Mouse (Mus musculus) cerebral cortex, adult 2 months (tissue): ENCODE data around the gene Tex45.

ENCODE experiments used
- WGBS: fragments of 180-500 bp; shearing (Covaris S2); methylation state at CpG from one replicate; pipeline ENCODE4 v1.1.7; 2018; 5-methylcytosine and 5-hydroxymethylcytosine counted together

The Tex45 gene

DNA sequence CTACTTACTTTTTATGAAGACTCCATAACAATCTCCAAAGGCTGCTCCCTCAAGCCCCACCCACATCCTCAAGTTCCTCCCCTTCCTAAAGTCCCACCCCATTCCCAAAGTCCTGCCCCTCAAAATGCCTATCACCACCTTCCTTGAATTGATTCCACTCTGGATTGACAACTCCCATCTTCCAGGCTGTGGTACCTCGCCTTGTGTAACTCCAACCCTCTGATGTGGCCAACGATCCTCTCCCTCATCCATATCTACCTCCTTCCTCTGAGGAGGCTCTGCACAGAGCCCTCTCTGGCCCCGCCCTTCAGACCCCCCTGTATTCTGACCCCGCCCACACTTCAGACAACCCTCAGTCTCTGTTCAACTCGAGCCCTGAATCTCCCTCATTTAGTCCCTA lies 14.5 kb downstream of the Tex45 start:
- WGBS: 36% methylated on average over 5 of the region's 5 CpGs

DNA sequence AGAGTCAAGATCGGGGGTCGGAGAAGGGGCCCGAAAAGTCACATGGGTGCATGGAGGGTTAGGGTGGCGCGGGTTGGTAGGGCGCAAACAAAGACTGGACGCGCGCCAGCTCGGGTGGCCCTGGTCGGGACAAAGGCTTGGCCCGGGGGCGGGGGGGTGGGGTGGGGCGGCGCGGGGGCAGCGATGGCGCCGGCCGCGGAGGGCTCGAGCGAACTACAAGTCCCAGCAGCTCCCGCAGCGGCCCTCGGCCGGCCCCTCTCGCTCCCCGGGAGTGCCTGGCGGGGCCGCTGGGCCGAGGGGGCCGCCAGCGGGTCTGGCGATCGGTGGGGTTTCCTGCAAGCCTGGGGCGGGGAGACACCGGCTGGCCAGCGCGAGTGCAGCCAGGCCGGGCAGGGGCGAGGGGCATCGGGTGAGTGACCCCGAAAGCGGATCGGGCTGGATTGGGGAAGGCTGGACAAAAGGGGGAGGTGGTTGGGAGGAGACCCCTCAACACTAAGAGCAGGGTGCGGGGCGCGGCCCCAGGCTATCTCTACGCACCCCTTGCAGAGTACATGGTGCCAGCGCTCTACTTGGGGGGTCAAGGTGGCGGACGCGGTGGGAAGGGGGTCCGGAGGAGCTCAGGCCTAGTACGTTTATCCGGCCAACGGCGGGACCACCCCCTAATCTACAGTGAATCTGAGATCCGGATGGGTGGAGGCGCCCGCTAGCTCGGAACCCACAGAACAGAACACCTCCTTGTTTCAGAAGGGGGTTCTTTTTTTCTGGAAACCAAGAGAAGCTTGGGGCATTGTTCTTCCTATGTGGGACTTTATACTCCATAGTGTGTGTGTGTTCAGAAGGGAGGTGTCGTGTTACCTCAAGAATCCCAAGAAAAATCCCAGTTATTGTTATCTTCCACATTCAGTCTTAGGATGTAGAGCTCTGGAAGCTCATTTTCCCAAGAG lies 22.5 kb downstream of the Tex45 start, which contains the start of gene Zfp358:
Gene Zfp358 (plus strand): TSS at position 238 of the 944 bp plus-strand sequence.
- under 1% methylated on average over 62 of the region's 64 CpGs for WGBS

DNA sequence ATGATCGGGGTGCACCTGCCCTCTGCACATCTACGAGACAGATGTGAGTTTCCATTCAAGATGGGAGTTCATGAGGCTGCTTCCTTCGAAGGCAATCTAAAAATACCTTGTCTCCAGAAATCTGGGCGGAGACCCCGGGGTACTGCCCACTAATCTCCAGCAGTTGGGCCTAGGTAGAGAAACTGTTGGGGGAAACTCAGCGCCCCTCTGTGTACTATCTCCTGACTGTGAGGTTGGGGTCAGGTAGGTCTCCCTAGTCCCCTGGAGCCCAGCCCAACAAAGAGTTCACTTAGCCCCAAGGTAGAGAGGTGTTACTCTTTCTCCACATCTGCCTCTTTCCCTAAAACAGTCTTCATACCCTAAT lies 23.2 kb downstream of the Tex45 start:
- WGBS: 23% methylated on average over 6 of the region's 6 CpGs

DNA sequence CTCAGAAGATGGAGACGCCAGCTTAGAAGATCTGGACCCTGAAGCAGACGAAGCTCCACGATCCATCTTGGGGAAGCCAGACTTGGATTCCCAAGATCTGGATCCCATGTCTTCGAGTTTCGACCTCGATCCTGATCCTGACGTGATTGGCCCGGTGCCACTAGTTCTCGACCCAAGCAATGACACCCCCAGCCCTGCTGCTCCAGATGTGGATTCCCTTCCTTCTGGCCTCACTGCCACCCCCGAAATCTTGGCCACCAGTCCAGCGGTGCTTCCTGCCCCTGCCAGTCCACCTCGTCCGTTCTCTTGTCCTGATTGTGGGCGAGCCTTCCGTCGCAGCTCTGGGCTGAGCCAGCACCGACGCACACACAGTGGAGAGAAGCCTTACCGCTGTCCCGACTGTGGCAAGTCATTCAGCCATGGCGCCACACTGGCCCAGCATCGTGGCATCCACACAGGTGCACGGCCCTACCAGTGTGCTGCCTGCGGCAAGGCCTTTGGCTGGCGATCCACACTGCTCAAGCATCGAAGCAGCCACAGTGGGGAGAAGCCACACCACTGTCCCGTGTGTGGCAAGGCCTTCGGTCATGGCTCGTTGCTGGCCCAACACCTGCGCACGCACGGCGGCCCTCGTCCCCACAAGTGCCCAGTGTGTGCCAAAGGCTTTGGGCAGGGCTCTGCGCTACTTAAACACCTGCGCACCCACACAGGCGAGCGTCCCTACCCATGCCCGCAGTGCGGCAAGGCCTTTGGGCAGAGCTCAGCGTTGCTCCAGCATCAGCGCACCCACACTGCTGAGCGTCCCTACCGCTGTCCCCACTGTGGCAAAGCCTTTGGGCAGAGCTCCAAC lies 25.1 kb downstream of the Tex45 start:
- whole genome bisulfite sequencing: 96% methylated on average over 44 of the region's 44 CpGs

DNA sequence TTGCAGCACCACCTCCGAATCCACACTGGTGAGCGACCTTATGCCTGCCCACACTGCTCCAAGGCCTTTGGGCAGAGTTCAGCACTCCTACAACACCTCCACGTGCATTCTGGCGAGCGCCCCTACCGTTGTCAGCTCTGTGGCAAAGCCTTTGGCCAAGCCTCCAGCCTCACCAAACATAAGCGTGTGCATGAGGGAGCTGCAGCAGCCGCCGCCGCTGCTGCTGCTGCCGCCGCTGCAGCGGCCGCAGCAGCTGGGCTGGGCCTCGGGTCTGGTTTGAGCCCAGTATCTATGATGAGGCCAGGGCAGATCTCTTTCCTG lies 25.7 kb downstream of the Tex45 start:
- 92% methylated on average over 15 of the region's 15 CpGs for WGBS

DNA sequence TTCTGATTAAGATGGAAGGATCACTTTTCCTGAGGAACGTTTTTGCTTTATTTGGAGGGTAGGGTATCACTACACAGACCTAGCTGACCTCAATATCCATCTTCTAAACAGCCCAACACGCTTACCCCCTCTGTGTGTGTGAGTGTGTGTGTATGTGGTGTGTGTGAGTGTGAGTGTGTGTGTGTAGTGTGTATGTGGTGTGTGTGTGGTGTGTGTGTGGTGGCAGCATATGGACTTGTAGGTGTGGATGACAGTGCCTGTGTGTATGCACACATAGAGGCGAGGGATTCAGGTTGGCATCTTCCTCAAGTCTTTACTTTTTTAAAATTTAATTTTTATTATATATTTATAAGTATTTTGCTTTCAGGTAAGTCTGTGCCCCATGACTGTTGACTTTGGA lies 27.9 kb downstream of the Tex45 start:
- WGBS: 76% methylated on average over 3 of the region's 3 CpGs

DNA sequence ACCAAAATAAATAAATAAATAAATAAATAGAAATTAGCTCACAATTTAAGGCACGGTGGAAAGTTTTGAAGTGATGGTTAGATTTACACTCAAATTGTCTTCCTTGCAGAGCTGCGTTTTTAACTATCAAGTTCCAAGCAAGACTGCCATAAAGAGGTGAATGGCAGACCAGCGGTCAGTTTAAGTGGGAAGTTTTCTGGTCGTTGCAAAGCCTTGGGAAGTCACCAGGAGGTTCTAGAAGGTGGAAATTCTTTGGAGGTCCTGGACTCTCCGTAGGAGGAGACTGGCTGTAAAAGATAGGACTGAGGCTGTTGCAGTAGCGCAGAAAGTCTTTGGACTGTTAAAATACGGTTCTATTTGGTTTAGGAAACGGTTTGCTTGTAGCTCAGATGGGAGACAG lies 29.1 kb downstream of the Tex45 start:
- whole genome bisulfite sequencing: 2% methylated on average over 8 of the region's 8 CpGs

DNA sequence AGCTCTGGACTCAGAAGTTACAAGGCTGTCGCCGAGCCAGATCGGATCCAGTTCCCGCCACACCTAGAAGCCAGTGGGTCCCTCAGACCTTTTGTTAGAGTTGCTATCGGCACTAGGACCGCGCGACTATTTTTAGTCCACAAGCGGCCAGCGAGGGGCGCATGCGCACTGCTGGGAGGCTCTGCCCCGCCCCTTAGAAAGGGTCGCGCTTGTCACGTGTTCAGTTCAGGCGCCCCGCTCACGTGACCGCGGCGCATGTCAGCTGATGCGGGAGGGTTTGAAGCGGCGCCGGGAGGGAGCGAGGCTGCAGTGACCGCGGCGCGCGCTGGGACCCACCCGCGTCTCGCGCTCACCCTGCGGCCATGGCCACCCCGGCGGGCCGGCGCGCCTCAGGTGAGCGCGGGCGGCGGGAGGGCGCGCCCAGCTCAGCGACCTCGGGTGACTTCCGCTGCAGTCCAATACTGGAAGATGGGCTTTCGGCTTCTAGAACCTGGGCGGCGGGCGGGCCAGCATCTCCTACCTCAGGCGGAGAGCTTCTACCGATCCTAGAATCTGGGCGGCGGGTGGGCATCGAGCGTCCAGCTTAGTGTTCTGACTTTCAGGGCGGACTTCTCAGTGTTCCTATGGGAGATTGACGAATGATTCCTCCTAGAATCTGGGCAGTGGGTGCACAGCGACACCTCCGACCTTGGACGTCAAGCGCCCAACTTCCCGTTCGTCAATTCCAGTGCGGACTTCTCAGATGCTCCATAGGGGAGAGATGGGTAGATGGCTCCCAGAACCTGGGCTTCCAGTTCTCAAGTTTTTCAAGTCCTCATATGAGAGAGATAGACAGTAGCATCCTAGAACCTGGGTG lies 29.8 kb downstream of the Tex45 start, which contains the start of gene Mcoln1:
Gene Mcoln1 (plus strand): TSS at position 223 of the 856 bp plus-strand sequence.
- whole genome bisulfite sequencing: under 1% methylated on average over 70 of the region's 70 CpGs

DNA sequence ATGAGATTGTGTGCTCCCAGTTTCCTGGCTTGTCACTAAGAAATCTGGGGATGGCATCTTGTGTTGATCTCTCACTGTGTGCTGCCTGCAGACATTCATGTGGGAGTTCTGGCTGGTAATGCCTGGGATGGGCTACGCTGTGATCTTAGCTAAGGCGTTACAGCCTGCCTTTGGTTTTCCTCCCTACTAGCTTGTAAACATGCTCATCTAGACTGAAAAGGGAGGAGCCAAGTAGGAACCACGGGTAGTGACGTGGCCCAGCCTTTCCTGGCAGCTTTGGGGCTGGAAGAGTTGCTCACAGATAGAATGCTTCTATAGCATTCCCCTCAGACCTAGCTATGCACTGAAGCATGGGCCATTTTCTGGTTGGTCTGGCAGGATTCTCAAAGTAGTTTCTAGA lies 31.6 kb downstream of the Tex45 start:
- 28% methylated on average over 4 of the region's 4 CpGs for WGBS

DNA sequence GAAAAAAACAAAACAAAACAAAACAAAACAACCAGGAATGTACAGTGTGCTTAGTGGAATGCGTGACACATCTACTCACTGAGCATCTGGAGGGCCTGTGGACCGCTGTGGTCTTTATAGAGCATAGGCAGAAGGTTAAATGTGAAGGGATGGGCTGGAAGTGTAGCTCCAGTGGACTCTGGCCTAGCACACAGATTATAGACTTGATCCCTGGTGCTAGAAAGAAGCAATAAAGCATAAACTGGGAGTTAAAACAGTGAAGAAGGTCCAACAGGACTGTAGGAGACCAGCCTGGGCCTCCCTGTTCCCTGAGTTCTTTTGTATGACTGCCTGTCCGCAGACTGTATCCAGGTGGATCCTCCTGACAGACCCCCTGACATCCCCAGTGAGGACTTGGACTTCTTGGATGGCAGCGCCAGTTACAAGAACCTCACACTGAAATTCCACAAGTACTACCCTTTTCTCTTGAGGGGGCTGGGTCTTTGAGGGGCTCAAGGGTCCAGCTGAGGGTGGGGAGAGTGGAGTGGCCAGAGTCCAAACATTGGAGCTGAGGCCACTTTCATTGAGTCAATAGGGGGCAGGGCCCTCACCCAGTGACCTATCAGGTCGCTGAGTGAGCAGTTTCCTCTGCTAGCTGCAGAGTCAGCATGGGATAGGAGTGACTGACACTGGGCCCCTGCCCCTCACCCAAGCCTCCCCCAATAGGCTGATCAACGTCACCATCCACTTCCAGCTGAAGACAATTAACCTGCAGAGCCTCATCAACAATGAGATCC lies 37.5 kb downstream of the Tex45 start:
- 89% methylated on average over 6 of the region's 6 CpGs for WGBS

DNA sequence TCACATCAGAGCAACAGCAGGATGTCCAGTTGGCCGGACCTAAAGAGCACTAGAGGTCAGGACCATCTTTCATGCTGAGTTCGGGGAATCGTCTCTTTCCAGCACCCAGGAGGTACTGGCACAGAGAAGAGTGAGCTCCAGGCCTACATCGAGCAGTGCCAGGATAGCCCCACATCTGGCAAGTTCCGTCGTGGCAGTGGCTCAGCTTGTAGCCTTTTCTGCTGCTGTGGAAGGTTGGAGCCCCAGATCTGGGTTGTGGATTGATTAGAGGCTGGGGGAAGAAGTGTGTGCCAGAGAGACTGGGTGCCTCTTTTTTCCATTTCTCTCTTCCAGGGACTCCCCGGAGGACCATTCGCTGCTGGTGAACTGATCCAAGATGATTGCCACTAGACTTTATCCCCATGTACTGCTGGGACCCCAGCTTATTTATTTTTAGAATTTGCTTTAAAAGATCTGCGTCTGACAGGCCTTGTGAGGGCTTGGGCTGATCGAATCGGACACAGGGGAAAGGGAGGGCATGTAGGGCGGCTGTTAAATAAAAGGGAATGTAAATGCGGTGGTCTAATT lies 44.1 kb downstream of the Tex45 start:
- WGBS: 23% methylated on average over 13 of the region's 13 CpGs

DNA sequence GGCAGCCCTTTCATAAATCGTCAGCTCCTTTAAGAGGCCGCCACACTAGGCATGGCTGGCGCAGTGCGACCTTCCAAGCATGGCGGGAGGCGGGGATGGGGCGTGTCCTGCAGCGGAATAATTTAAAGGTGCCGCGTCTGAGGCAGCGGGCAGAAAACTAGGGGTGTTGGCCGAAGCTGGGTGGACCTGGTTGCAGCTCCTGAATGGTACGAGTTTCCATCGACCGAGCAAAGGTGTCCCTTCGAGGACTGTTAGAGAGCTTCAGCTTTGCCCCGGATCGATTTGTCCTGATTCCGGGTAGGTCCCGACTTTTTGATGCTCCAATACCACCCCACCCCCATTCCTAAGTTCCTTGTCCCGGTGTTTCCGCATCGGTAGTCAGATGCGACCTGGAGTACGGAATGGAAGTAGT lies 44.6 kb downstream of the Tex45 start, which contains the start of gene Pnpla6:
Gene Pnpla6 (plus strand): TSS at position 125 of the 412 bp plus-strand sequence.
- under 1% methylated on average over 25 of the region's 25 CpGs for WGBS

DNA sequence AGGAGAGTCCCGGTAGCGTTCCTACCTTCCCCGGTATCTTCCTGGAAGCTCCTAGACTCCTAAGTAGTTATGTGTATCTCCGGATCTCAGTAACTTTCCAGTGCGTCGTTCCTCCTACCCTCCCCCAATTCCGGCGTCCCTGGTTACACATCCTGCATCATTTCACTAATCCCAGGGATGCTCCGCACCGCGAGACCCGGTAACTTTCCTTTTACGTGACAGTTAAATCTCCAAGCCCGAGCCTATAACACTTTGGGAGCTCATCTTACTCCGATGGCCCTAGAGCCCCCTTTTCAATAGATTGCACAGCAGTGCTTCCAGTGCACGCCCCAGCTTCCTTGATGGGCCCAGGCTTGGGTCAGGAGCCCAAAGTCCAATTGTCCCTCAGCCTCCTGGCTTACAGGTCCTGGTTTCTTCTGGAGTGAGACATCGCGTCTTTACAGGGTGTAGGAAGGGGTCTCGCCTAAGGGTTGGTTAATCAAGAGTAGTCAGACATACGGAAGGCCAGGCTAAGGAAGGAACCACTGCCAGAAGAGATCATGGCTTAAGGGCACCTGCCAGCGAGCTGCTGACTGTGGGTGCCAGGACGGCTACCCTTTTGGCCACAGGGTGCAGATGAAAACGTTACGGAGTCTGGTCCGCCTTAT lies 45.2 kb downstream of the Tex45 start:
- under 1% methylated on average over 25 of the region's 25 CpGs for WGBS

DNA sequence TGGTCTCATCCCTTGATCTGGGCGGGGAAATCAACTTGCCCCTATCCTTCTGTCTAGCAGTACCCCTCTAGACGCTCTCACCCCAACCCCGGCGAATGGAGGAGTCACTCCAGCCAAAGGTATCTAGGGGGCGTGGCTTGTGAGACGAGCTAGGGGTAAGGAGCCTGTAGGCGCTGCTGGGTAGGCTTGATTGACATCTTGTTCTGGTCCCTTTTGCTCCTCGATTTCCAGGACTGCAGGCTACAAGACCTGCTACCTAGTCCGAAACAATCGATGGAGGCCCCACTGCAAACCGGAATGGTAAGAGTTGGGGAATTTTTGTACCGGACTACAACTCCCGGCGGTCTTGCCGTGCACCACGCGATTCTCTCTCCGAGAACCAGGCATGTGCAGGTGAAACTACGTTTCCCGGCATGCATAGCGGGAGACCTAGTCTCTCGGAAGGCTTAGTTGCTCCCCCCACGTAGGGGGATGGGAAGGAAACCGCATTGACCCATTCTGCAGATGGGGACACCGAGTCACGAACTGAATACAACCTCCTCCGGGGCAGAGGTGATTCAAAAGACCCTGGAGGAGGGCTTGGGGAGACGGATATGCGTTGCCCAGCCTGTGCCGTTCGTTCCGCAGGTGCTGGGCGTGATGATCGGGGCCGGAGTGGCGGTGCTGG lies 45.9 kb downstream of the Tex45 start:
- under 1% methylated on average over 36 of the region's 36 CpGs for whole genome bisulfite sequencing

DNA sequence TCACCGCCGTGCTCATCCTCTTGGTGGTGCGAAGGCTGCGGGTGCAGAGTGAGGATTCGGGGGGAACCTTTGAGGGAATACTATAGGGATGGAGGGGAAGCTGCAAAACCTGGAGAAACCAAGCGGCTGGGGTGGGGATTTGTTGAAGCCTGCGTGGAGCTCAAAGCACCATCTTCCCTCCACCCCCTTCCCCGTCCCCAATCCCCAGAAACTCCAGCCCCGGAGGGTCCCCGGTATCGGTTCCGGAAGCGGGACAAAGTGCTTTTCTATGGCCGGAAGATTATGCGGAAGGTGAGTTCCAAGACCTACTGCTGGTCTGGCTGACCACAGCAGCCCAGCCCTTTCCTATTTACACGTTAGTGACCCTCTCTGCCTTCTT lies 46.4 kb downstream of the Tex45 start:
- 5% methylated on average over 16 of the region's 16 CpGs for WGBS

DNA sequence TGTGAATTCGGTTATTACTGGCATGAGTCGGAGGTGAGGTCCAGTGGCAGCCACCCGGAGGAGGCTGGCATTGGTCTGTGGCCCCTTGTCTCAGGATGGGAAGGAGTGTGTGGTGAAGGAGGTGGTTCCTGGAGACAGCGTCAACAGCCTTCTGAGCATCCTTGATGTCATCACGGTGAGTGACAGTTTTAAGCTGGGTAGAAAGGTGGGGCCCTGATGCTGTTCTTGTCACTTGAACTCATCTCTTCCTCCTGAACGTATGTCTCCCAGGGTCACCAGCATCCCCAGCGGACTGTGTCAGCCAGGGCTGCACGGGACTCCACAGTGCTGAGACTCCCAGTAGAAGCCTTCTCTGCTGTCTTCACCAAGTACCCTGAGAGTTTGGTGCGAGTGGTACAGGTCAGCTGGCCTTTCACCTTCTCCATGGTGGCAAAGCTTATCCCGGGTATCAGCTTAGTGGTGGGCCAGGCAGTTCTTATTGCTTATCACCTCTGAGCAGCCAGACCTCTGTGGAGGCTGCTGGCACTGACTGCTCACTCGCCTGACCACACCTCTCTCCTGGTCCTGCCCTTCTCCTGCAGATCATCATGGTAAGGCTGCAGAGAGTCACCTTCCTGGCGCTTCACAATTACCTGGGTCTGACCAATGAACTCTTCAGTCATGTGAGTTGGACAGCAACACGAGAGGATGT lies 51.5 kb downstream of the Tex45 start:
- WGBS: 95% methylated on average over 13 of the region's 13 CpGs

DNA sequence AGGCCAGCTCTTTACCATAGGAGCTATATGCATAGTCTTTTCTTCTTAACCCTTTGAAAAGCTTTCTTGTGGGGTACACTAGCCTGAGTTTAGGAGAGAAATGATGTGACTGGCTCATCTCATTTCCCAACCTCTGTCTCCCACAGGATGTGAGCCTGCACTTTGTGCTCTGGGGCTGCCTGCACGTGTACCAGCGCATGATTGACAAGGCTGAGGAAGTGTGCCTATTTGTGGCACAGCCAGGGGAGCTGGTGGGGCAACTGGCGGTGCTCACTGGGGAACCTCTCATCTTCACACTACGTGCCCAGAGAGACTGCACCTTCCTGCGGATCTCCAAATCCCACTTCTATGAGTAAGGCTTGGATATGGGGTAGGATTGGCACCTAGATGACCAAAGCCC lies 60.2 kb downstream of the Tex45 start:
- WGBS: 84% methylated on average over 5 of the region's 5 CpGs

DNA sequence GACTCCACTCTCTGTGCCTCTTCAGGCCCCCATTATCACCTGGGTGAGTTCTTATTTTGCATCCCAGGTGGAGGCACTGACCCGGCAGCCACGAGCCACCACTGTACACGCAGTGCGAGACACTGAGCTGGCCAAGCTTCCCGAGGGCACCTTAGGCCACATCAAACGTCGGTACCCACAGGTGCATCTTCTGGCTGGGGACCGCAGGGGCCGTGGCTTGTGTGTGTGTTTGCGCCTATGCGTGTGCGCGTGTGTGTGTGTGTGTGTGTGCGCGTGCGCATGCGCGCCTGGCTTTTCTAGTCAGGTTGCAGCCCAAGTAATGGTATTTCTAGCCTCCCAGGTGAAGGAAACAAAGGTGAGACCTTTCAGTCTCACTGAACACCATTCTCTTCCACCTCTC lies 61.3 kb downstream of the Tex45 start:
- 95% methylated on average over 18 of the region's 18 CpGs for WGBS
